Mouse (Mus musculus): ENCODE measurements around the gene Calca. TPM values are rescaled to one million over a fixed set of nuclear protein-coding genes. Genes with fewer than 3 reads are reported as not detected.
"Not testable (repeated sequence)": the region's sequence is repeated elsewhere in the genome, so short reads cannot be mapped to it uniquely, and the experiment has no call there.

The Calca gene
- total and polyA plus RNA-seq, 3 experiments, result not detected

GRCm38 (mm10) chr7:114616759-114617158 is 19.4 kb downstream of the Calca start:
- Histone ChIP-seq H3K36me3 (ENCODE audit: control insufficient read depth in 1 of 2, insufficient read depth in 2 of 2, low read length in 2 of 2) (no peaks in the 10 kb centered on the region), H3K27me3 (ENCODE audit: control insufficient read depth in 1 of 2, insufficient read depth in 2 of 2, low read length in 2 of 2) (no peaks in the 10 kb centered on the region), H3K27ac (ENCODE audit: control insufficient read depth, low read depth, low read length) (no peak overlapping the region), H3K4me1 (ENCODE audit: control insufficient read depth in 1 of 2, insufficient read depth in 2 of 2, low read length in 2 of 2) (no peaks in the 10 kb centered on the region), H3K79me2 (ENCODE audit: control insufficient read depth, insufficient read depth, low read length, poor library complexity) (no peaks in the 10 kb centered on the region), H3K9ac (ENCODE audit: control insufficient read depth, low read depth, low read length, poor library complexity, severe bottlenecking) (no peak overlapping the region), H3K9me3 (replicated peaks; ENCODE audit: insufficient read depth, low read length) (no peaks in the 10 kb centered on the region), H3K4me3 (ENCODE audit: control insufficient read depth in 1 of 2, insufficient read depth in 1 of 2, low read depth in 2 of 2, low read length in 2 of 2) (no peak overlapping the region)
- DNase-seq (ENCODE audit: low read depth, low spot score), result no peak
- no peak for TF ChIP-seq TBP (IDR thresholded peaks at IDR 0.05; ENCODE audit: low read depth, low read length)
- TF ChIP-seq CTCF (IDR thresholded peaks at IDR 0.05 in 2 of 3, conservative IDR thresholded peaks at IDR 0.05 in 1 of 3; ENCODE audit: control insufficient read depth in 1 of 3, insufficient read depth in 1 of 3, low read depth in 2 of 3, low read length in 3 of 3, poor library complexity in 1 of 3, severe bottlenecking in 1 of 3), result no peak
- no peak for TF ChIP-seq JUND (IDR thresholded peaks at IDR 0.05; ENCODE audit: low read depth, low read length)
- TF ChIP-seq SIN3A (IDR thresholded peaks at IDR 0.05; ENCODE audit: low read length), result no peak
- TF ChIP-seq POLR2AphosphoS5 (IDR thresholded peaks at IDR 0.05; ENCODE audit: borderline replicate concordance, low read depth, low read length), result no peak
- TF ChIP-seq MAX (IDR thresholded peaks at IDR 0.05; ENCODE audit: low read length), result no peak

GRCm38 (mm10) chr7:114594391-114594790 is 41.8 kb downstream of the Calca start:
- H3K36me3 ChIP-seq (ENCODE audit: control insufficient read depth in 1 of 2, insufficient read depth in 2 of 2, low read length in 2 of 2); H3K9me3 ChIP-seq (replicated peaks; ENCODE audit: insufficient read depth, low read length); H3K4me1 ChIP-seq (ENCODE audit: control insufficient read depth in 1 of 2, insufficient read depth in 2 of 2, low read length in 2 of 2); H3K79me2 ChIP-seq (ENCODE audit: control insufficient read depth, insufficient read depth, low read length, poor library complexity); H3K27me3 ChIP-seq (ENCODE audit: control insufficient read depth in 1 of 2, insufficient read depth in 2 of 2, low read length in 2 of 2); H3K4me3 ChIP-seq (ENCODE audit: control insufficient read depth in 1 of 2, insufficient read depth in 1 of 2, low read depth in 2 of 2, low read length in 2 of 2); H3K27ac ChIP-seq (ENCODE audit: control insufficient read depth, low read depth, low read length); H3K9ac ChIP-seq (ENCODE audit: control insufficient read depth, low read depth, low read length, poor library complexity, severe bottlenecking): not testable (repeated sequence)
- TF ChIP-seq USF1 (IDR thresholded peaks at IDR 0.05; ENCODE audit: low read depth, low read length), result peak; percentile 22; the same call in 1 of the 2 replicates
- DNase-seq (ENCODE audit: low read depth, low spot score), result peak; percentile 53

- TF ChIP-seq MYB (IDR thresholded peaks at IDR 0.05; ENCODE audit: low read depth, low read length) (no peak), RCOR1 (IDR thresholded peaks at IDR 0.05; ENCODE audit: low read depth, low read length) (no peak), JUND (IDR thresholded peaks at IDR 0.05; ENCODE audit: low read depth, low read length) (no peak), MXI1 (IDR thresholded peaks at IDR 0.05; ENCODE audit: low read depth, low read length) (no peak), CTCF (IDR thresholded peaks at IDR 0.05 in 2 of 3, conservative IDR thresholded peaks at IDR 0.05 in 1 of 3; ENCODE audit: control insufficient read depth in 1 of 3, insufficient read depth in 1 of 3, low read depth in 2 of 3, low read length in 3 of 3, poor library complexity in 1 of 3, severe bottlenecking in 1 of 3) (no peak), TCF12 (IDR thresholded peaks at IDR 0.05; ENCODE audit: low read depth, low read length) (no peak), UBTF (IDR thresholded peaks at IDR 0.05; ENCODE audit: borderline replicate concordance, insufficient read depth, low read depth, low read length) (no peak), GATA1 (IDR thresholded peaks at IDR 0.05; ENCODE audit: low read depth, low read length) (no peak), EP300 (IDR thresholded peaks at IDR 0.05; ENCODE audit: low read depth in 1 of 2, low read length in 2 of 2) (no peak), TBP (IDR thresholded peaks at IDR 0.05; ENCODE audit: low read depth, low read length) (no peak), ZKSCAN1 (IDR thresholded peaks at IDR 0.05; ENCODE audit: low read depth, low read length) (no peak), USF1 (IDR thresholded peaks at IDR 0.05; ENCODE audit: low read depth, low read length) (no peak), ELF1 (IDR thresholded peaks at IDR 0.05; ENCODE audit: low read depth, low read length) (no peak), BHLHE40 (IDR thresholded peaks at IDR 0.05; ENCODE audit: borderline replicate concordance, low read depth, low read length) (no peak), MAX (IDR thresholded peaks at IDR 0.05; ENCODE audit: low read length) (no peak), NELFE (IDR thresholded peaks at IDR 0.05; ENCODE audit: low read depth, low read length) (no peak)
- H3K36me3 ChIP-seq (ENCODE audit: control insufficient read depth in 1 of 2, insufficient read depth in 2 of 2, low read length in 2 of 2), result no peaks in the 10 kb centered on the region
These were observed 53.7 kb downstream of the Calca start for GRCm38 (mm10) chr7:114582441-114582840.

More at GRCm38 (mm10) chr7:114582441-114582840, 53.7 kb downstream of the Calca start:
- no peaks in the 10 kb centered on the region for H3K9me3 ChIP-seq (replicated peaks; ENCODE audit: insufficient read depth, low read length)
- H3K79me2 ChIP-seq (ENCODE audit: control insufficient read depth, insufficient read depth, low read length, poor library complexity), result no peaks in the 10 kb centered on the region
- no peak overlapping the region for H3K27ac ChIP-seq (ENCODE audit: control insufficient read depth, low read depth, low read length)
- DNase-seq (ENCODE audit: low read depth, low spot score), result no peak
- H3K9ac ChIP-seq (ENCODE audit: control insufficient read depth, low read depth, low read length, poor library complexity, severe bottlenecking), result no peak overlapping the region
- no peaks in the 10 kb centered on the region for H3K4me1 ChIP-seq (ENCODE audit: control insufficient read depth in 1 of 2, insufficient read depth in 2 of 2, low read length in 2 of 2)
- H3K27me3 ChIP-seq (ENCODE audit: control insufficient read depth in 1 of 2, insufficient read depth in 2 of 2, low read length in 2 of 2), result peaks cover 0 to 2% of the 10 kb centered on the region in 2 experiments; a peak in 1 of 4 replicates
- H3K4me3 ChIP-seq (ENCODE audit: control insufficient read depth in 1 of 2, insufficient read depth in 1 of 2, low read depth in 2 of 2, low read length in 2 of 2), result no peak overlapping the region

Data from MEL (cell line).